Mouse (Mus musculus): ENCODE results near the gene Olfr644.

GRCm38 (mm10) chr7:104050745-104051144 lies 20.9 kb downstream of the Olfr644 start:
- TF ChIP-seq CTCF (IDR thresholded peaks at IDR 0.05; ENCODE audit: control insufficient read depth, insufficient read depth, low read length) (no peak), POLR2A (IDR thresholded peaks at IDR 0.05; ENCODE audit: borderline replicate concordance, control insufficient read depth, low read depth, low read length) (no peak)

Measured in bone marrow, adult 2 months (tissue).